Mouse (Mus musculus): Measurements from ENCODE around the gene Col19a1. TPM values are rescaled to one million over a fixed set of nuclear protein-coding genes. Genes with fewer than 3 reads are reported as not detected.

Gene Col19a1
- polyA plus RNA-seq, 1 experiment: not detected

- H3K27ac ChIP-seq (replicated peaks; ENCODE audit: low read depth, low read length): no peak overlapping the region
- H3K4me1 ChIP-seq (ENCODE audit: control insufficient read depth, insufficient read depth, insufficient read length, low read length): no peaks in the 10 kb centered on the region
- no peak overlapping the region for H3K4me3 ChIP-seq (ENCODE audit: insufficient read depth, low read depth, low read length)
These were observed 284.6 kb downstream of the Col19a1 start for GRCm38 (mm10) chr1:24302674-24303073.

GRCm38 (mm10) chr1:24300700-24301099 is 286.6 kb downstream of the Col19a1 start:
- Histone ChIP-seq H3K27ac (replicated peaks; ENCODE audit: low read depth, low read length) (no peak overlapping the region), H3K4me3 (ENCODE audit: insufficient read depth, low read depth, low read length) (no peak overlapping the region), H3K4me1 (ENCODE audit: control insufficient read depth, insufficient read depth, insufficient read length, low read length) (no peaks in the 10 kb centered on the region)

GRCm38 (mm10) chr1:24294979-24295942 is 292.0 kb downstream of the Col19a1 start:
- Histone ChIP-seq H3K27ac (replicated peaks; ENCODE audit: low read depth, low read length) (no peak overlapping the region), H3K4me3 (ENCODE audit: insufficient read depth, low read depth, low read length) (no peak overlapping the region), H3K4me1 (ENCODE audit: control insufficient read depth, insufficient read depth, insufficient read length, low read length) (no peaks in the 10 kb centered on the region)

- Histone ChIP-seq H3K4me1 (ENCODE audit: control insufficient read depth, insufficient read depth, insufficient read length, low read length) (no peaks in the 10 kb centered on the region), H3K4me3 (ENCODE audit: insufficient read depth, low read depth, low read length) (no peak overlapping the region), H3K27ac (replicated peaks; ENCODE audit: low read depth, low read length) (no peak overlapping the region)
These were observed 294.8 kb downstream of the Col19a1 start for GRCm38 (mm10) chr1:24292515-24292914.

- Histone ChIP-seq H3K4me3 (ENCODE audit: insufficient read depth, low read depth, low read length) (no peak overlapping the region), H3K27ac (replicated peaks; ENCODE audit: low read depth, low read length) (no peak overlapping the region), H3K4me1 (ENCODE audit: control insufficient read depth, insufficient read depth, insufficient read length, low read length) (no peaks in the 10 kb centered on the region)
These were observed 300.9 kb downstream of the Col19a1 start for GRCm38 (mm10) chr1:24286360-24286759.

GRCm38 (mm10) chr1:24267022-24267421 is 320.2 kb downstream of the Col19a1 start:
- H3K4me1 ChIP-seq (ENCODE audit: control insufficient read depth, insufficient read depth, insufficient read length, low read length): no peaks in the 10 kb centered on the region
- H3K4me3 ChIP-seq (ENCODE audit: insufficient read depth, low read depth, low read length): no peak overlapping the region

GRCm38 (mm10) chr1:24261181-24261580 is 326.1 kb downstream of the Col19a1 start:
- H3K4me3 ChIP-seq (ENCODE audit: insufficient read depth, low read depth, low read length): no peak overlapping the region
- no peak overlapping the region for H3K27ac ChIP-seq (replicated peaks; ENCODE audit: low read depth, low read length)
- no peaks in the 10 kb centered on the region for H3K4me1 ChIP-seq (ENCODE audit: control insufficient read depth, insufficient read depth, insufficient read length, low read length)

More at GRCm38 (mm10) chr1:24267022-24267421, 320.2 kb downstream of the Col19a1 start:
- H3K27ac ChIP-seq (replicated peaks; ENCODE audit: low read depth, low read length): no peak overlapping the region

GRCm38 (mm10) chr1:24259419-24259818 is 327.9 kb downstream of the Col19a1 start:
- Histone ChIP-seq H3K27ac (replicated peaks; ENCODE audit: low read depth, low read length) (no peak overlapping the region), H3K4me1 (ENCODE audit: control insufficient read depth, insufficient read depth, insufficient read length, low read length) (no peaks in the 10 kb centered on the region), H3K4me3 (ENCODE audit: insufficient read depth, low read depth, low read length) (no peak overlapping the region)

GRCm38 (mm10) chr1:24257961-24258360 is 329.3 kb downstream of the Col19a1 start:
- Histone ChIP-seq H3K4me1 (ENCODE audit: control insufficient read depth, insufficient read depth, insufficient read length, low read length) (no peaks in the 10 kb centered on the region), H3K27ac (replicated peaks; ENCODE audit: low read depth, low read length) (no peak overlapping the region), H3K4me3 (ENCODE audit: insufficient read depth, low read depth, low read length) (no peak overlapping the region)

GRCm38 (mm10) chr1:24249105-24249664 is 338.1 kb downstream of the Col19a1 start:
- H3K27ac ChIP-seq (replicated peaks; ENCODE audit: low read depth, low read length): no peak overlapping the region
- H3K4me3 ChIP-seq (ENCODE audit: insufficient read depth, low read depth, low read length): no peak overlapping the region
- no peaks in the 10 kb centered on the region for H3K4me1 ChIP-seq (ENCODE audit: control insufficient read depth, insufficient read depth, insufficient read length, low read length)

- Histone ChIP-seq H3K4me1 (ENCODE audit: control insufficient read depth, insufficient read depth, insufficient read length, low read length) (no peaks in the 10 kb centered on the region), H3K27ac (replicated peaks; ENCODE audit: low read depth, low read length) (no peak overlapping the region), H3K4me3 (ENCODE audit: insufficient read depth, low read depth, low read length) (no peak overlapping the region)
These were observed 338.8 kb downstream of the Col19a1 start for GRCm38 (mm10) chr1:24248294-24249104.

- no peak overlapping the region for H3K4me3 ChIP-seq (ENCODE audit: insufficient read depth, low read depth, low read length)
- no peaks in the 10 kb centered on the region for H3K4me1 ChIP-seq (ENCODE audit: control insufficient read depth, insufficient read depth, insufficient read length, low read length)
- no peak overlapping the region for H3K27ac ChIP-seq (replicated peaks; ENCODE audit: low read depth, low read length)
These were observed 341.4 kb downstream of the Col19a1 start for GRCm38 (mm10) chr1:24245700-24246375.

GRCm38 (mm10) chr1:24244931-24245330 is 342.3 kb downstream of the Col19a1 start:
- no peaks in the 10 kb centered on the region for H3K4me1 ChIP-seq (ENCODE audit: control insufficient read depth, insufficient read depth, insufficient read length, low read length)
- no peak overlapping the region for H3K27ac ChIP-seq (replicated peaks; ENCODE audit: low read depth, low read length)
- no peak overlapping the region for H3K4me3 ChIP-seq (ENCODE audit: insufficient read depth, low read depth, low read length)

GRCm38 (mm10) chr1:24240039-24240691 is 347.1 kb downstream of the Col19a1 start:
- no peaks in the 10 kb centered on the region for H3K4me1 ChIP-seq (ENCODE audit: control insufficient read depth, insufficient read depth, insufficient read length, low read length)
- no peak overlapping the region for H3K27ac ChIP-seq (replicated peaks; ENCODE audit: low read depth, low read length)
- H3K4me3 ChIP-seq (ENCODE audit: insufficient read depth, low read depth, low read length): no peak overlapping the region
